Mouse (Mus musculus) c-Kit-positive CD71-positive TER-119-negative erythroid progenitor cells, embryonic 14.5 days (primary cell): ENCODE results near the gene Kcp.

Experiments used
- DNase-seq: peaks from one replicate; pipeline ENCODE4 v3.0.0-alpha.2; 2013; ENCODE audit warnings: low read depth

The Kcp gene

DNA sequence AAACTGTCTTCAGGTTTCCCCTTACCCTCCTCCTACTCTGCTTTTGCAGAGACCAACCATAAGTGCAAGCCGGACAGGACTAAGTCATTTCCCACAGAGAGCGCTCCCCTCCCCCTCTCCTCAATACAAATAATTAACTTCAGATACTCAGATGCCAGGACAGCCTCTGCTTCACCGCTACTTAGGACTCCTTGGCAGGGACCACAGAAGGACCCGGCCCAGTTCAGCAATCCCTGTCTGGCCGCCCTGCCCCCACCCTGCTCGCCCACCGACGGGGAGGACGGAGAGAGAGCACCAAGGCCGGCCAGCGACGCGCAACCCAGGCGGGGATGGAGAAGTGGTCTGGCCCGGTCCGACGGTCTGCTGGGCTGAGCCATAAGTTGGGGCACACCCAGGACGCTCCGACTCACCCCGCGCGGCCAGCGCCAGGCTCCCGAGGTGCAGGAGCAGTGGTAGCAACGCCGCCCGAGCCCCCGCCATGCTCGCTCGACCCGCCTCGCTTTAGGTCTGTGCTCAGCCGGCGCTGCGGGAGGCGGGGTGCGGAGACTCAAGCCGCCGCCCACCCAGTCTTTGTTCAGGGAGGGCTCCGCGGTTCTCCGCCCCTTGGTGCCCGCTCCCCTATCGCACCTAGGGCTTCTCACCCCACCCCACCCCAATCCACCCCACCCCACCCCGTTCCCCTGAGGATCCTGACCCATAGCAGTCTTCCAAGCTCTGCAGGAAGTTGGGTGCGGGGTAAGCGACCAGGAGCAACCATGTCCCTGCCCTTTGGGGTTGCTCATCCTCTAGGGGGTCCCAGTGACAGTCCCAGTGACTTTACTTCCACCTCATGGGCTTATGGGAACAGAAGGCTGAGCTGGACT lies at the start of gene Kcp:
Gene Kcp (minus strand): TSS at position 506 of the 863 bp plus-strand sequence.
- no peak for DNase-seq

GRCm38 (mm10) chr6:29557112-29557511 lies 49.4 kb upstream of the Kcp start:
- DNase-seq: no peak

DNA sequence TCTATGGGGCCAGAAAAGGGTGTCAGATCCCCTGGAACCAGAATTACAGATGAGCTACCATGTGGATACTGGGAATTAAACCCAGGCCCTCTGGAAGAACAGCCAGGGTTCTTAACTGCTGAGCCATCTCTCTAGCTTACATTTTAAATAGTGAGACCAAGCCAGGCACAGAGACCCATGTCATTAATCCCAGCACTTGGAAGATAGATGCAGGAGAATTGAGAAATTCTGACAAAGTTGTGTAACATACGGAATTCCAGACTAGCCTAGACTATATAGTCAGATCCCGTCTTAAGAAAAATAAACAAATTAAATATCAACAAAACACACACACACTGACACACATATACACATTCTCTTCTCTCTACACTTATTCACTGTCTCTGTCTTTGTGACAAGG lies 44.8 kb upstream of the Kcp start:
- no peak for DNase-seq

DNA sequence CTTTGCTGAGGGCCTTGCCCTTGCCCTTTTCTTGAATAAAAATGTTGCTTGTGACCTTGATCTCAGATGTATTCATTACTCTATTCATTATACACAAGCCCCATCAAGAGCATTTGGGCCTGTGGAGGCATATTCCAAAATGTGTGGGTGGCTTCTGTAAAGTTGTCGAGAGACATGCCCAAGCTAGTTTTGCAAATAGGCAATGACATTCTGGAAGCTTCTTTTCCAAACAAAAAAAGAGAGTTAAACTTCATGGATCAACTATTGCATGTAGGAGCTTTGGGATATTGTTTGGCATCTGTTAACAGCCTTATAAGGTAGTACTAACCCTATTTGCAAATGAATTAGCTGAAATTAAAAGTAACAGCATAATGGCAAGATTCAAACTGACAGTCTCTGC lies 40.3 kb upstream of the Kcp start:
- DNase-seq: no peak

DNA sequence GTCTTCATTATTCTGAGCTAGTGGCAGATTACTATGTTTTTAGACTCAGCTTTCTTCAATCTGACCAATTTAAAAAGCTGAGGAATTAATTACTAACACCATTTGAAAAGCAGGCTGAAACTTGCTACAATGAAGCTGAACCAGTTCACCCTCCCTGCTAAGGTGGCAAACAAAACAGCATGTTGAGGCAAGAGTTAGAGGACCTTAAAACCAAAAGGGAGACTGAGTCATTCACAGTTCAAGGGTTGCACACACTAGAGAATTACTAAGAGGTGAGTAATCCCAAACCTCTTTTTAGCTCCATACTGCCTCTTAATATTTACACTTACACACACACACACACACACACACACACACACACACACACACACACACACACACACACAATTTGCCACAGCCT lies 39.8 kb upstream of the Kcp start:
- no peak for DNase-seq

DNA sequence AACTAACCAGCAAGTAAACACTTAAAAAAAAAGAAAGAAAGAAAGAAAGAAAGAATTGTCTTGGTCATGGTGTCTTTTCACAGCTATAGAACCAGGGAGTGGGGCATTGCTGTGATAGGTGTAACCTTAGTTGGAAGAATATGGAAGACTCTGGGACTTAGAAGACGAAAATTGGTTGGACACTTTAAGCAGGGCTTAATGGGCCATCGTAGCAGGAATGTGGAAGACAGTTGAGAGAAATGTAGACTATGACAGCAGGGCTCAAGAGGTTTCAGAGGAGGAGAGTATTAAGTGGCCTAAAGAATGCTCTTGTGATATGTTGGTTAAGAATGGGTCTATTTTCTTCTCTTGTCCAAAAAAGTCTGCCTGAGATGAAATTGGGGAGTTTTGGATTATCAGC lies 37.9 kb upstream of the Kcp start:
- no peak for DNase-seq

GRCm38 (mm10) chr6:29540956-29541355 lies 33.2 kb upstream of the Kcp start:
- DNase-seq: no peak

DNA sequence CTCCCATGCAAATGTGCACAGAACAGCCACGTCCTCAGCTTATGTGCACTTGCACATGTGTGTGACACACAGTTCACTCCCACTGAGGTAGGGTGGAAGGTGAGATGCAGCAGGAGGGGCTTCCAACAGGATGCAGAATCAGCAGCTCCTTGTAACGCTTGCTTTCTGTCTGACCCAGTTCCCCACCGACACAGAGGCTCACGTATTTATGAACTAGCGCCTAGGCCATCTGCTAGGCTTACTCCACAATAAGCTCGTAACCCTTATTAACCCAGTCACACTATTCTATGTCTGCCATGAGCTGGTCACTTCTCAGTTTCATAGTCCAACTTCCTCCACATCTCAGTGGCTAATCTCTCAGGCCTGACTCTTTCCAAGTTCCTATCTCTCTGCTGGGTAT lies 32.5 kb upstream of the Kcp start:
- DNase-seq: no peak

- DNase-seq: no peak
Observed at GRCm38 (mm10) chr6:29539502-29539901, 31.8 kb upstream of the Kcp start.

GRCm38 (mm10) chr6:29537221-29537620 lies 29.5 kb upstream of the Kcp start:
- DNase-seq: no peak

GRCm38 (mm10) chr6:29536651-29537193 lies 29.0 kb upstream of the Kcp start:
- DNase-seq: no peak

- DNase-seq: no peak
Observed at GRCm38 (mm10) chr6:29535316-29535715, 27.6 kb upstream of the Kcp start.

DNA sequence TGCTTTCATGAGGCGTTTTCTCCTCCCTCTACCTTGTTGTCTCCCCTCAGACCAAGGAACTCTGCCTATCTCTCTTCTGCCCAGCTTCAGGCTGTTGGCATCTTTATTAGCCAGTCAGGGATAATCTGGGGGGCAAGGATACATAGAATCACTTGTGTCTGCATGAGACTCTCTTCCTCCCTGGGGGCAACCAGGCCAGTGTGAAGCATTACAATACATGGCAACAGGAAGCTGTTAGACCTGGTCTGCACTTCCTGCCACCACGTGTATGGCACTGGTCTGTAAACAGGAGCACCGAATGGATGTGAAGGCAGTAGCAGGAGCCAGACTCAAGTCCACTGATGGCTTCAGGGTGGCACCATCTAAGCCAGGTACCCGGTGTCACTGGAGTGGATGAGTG lies 22.3 kb upstream of the Kcp start:
- no peak for DNase-seq

- no peak for DNase-seq
Observed at GRCm38 (mm10) chr6:29529444-29529820, 21.7 kb upstream of the Kcp start.

DNA sequence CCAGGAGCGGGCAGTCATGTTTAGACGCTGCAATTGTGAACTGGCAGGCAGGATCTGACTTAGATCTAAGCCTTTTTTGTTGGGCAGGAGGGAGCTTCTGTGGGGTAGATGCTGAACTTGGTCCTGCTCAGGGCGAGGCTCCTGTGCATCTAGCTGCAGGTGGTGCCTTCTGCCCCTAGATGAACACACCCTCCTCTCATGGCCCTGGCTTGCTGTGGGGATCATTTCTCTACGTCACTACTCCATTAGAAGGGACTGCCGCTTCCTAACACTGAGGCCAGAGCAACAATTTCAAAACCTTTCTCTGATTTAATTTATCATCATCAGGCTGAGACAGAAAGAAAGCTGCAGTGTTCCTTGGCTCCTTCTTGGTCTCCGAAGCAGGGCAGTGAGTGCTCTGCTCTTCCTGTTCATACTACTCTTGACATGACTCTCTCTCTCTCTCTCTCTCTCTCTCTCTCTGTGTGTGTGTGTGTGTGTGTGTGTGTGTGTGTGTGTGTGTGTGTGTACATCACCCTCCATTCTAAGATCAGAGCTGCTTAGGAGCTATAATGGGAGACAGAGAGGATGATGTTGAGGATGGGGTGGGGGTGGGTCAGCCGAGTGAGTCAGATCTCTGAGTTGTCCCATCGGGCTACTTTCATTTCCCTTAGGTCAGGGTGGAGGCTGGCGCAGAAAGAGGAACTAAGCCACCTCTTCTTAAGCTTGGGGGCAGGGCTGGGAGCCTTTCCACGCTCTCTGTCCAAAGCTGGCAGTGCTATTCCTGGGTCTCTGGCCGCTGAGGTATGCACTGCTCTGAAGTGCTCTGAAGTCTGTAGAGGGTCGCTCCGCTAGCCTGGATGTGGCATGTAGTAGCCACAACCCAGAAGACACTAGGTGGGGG lies 21.1 kb upstream of the Kcp start:
- DNase-seq: no peak

GRCm38 (mm10) chr6:29528165-29528505 lies 20.4 kb upstream of the Kcp start:
- DNase-seq: no peak

DNA sequence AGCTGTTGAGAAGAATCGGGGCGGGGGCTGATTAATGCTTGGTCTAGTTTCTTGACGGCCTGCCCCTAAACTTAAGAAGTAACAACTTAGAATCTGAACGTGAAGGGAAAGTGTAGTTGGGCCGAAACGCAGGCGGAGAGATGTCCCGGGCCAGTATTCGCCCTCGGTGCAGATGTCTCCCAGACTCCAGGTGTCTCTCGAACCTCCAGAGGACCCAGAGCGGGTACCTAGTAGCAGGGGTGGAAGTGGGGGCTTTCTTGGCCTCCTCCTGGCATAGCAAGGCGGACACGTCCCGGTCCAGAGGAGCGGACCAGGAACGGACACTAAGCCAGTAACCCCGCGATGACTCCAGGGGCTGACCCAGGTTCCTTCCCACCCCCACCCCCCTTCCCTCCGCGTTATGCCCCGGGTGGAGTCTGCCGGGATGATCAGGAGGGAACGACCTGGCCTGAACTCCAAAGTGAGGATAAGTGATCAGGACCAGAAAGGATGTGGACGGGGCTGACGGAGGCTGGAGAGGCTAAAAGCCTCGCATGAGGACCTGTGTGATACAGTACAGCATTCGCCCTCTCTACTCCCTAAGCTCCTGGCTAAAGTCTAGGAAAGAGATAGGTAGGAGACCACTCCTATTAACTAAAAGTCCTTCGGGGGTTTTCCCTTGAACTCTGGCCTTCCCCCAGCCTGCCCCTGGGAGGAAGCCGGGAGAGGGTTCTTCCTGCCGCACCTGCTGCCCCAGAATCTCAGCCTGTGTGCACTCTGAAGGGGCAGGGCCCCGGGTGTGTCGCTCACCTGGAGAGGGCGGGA lies 19.8 kb upstream of the Kcp start:
- no peak for DNase-seq

- no peak for DNase-seq
Observed at GRCm38 (mm10) chr6:29526281-29527251, 18.8 kb upstream of the Kcp start, which contains the start of gene Irf5. TSS of gene Irf5 (plus strand) at chr6:29526625.

DNA sequence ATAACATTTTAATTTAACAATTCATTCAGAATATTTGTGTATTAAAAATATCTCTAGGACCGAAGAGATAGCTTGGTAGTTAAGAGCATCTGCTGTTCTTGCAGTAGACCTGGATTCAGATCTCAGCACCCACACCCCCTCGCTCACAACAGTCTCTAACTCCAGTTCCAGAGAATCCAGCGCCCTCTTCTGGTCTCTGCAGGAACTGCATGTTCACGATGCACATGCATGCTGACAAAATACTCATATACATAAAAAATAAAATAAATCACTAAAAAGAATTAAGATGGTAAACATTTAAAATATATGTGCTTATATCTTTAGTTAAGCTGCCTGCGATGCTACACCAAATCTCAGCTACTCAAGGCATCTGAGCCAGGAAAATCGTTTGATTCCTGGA lies 17.5 kb upstream of the Kcp start:
- DNase-seq: peak; percentile 24

DNA sequence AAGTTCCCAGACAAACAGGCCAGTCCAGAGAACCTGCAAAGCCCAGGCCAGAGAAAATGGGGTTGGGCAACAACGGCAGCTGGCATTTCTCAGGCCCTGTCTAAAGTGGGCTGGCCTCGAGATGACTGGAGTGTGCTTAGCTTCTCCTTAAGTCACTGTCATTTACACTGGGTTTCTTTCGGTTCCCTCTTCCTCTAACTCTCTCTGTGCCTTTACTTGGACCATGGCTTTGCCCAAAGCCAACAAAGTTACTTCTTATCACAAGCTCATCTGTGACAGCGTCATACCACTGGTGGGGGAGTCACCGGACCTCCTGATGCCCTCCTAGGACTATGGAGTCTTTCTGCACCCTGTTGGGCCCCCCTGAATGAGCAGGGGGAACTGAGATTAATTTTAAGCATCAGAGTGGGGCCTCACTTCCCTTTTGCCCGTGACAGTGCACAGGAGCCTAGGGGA lies 16.3 kb upstream of the Kcp start:
- no peak for DNase-seq
